Mouse (Mus musculus) adrenal gland (tissue): ENCODE data around the gene Lrch1.

ENCODE experiments used
- intact Hi-C: fragments of 180-260 bp; cut with DNase I; formaldehyde crosslinking; loops from one replicate; pipeline ENCODE4 v1.15.1; 2025

The Lrch1 gene

GRCm38 (mm10) chr14:74820180-74820813 is 127.4 kb downstream of the Lrch1 start:
- intact Hi-C loops = no loop called here

GRCm38 (mm10) chr14:74816705-74817104 is 131.0 kb downstream of the Lrch1 start:
- intact Hi-C loops = no loop called here

DNA sequence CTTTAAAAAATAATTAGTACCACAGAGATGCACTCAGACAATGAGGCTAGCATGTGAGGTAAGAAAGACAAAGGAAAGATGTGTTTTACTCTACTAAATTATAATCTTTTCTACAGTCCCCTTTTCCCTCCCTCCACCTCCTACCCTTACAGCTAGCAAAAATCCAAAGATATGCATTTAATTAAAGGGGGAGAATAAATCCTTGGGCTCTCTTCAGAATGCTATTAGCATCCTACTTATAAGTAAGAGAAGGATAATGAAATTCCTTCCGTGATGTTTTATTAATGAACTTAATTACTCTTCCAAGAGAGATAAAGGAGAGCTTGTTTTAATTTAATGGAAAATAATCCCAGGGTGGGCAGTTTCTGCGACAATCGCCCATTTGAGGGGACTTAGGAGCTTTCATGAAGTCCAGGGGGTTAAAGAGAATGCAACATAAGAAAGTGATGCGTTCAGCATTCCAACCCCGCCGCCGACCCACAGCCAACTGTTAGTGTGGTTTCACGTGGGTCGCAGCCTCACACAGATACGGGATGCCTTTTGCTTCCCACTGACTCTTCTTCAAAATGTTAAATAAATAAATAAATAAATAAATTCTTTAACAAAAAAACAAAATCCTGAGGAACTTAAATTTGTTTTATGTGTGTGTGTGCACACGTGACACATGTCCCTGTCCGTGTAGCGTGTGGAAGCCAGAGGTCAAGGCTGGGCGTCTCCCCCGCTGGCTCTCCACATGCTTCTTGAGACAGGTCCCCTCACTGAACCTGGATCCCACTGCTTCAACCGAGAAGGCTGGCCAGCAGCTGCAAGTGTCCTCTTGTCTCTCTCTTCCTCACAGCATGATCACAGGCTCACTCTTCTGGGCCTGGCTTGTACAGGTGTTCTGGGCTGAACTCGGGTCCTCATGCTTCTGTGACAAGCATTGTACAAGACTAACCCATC is 132.6 kb downstream of the Lrch1 start:
- intact Hi-C loops = no loop called here

- intact Hi-C loops = no loop called here
Observed at GRCm38 (mm10) chr14:74811617-74812016, 136.1 kb downstream of the Lrch1 start.

DNA sequence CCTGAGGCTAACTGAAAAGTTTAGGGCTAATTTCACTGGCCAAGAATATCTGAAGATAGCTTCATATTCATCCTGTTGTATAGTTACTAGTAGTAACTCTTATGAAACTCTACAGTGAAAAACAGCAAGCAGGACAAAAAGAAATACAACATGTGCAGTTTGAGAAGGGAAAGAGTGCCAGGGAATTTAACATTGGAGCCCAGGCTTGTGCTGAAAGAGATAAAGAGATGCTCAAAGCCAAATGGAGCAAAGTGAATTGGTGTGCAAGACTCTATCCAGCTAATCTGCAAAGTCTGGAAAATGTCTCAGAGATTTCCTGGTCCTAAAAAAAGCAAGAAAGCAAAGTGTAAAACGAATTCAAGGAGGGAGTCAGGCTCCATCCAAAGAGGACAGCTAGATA is 145.7 kb downstream of the Lrch1 start:
- intact Hi-C loops = no loop called here

- intact Hi-C loops = no loop called here
Observed at GRCm38 (mm10) chr14:74798063-74798890, 149.4 kb downstream of the Lrch1 start.

- intact Hi-C loops = no loop called here
Observed at GRCm38 (mm10) chr14:74797386-74798062, 150.2 kb downstream of the Lrch1 start.

GRCm38 (mm10) chr14:74794931-74795330 is 152.7 kb downstream of the Lrch1 start:
- intact Hi-C loops = no loop called here

DNA sequence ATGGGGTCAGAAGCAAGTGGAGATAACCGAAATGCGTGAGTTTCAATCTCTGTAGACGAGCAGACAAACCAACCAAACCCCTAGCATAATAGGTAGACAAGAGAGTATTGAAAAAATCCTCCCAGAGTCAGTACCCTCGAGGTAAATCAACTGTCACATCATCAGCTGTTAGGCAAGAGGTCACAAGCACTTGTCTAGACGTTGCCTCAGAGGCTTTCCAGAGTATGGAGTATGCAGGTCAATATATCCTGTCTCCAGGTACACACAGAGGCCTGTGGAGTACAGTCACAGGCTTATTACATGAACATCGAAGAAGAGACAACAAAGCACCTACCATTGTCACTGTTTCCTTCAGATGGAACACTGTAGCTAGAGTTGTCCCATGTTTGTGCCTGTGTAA is 154.9 kb downstream of the Lrch1 start:
- intact Hi-C loops = no loop called here

DNA sequence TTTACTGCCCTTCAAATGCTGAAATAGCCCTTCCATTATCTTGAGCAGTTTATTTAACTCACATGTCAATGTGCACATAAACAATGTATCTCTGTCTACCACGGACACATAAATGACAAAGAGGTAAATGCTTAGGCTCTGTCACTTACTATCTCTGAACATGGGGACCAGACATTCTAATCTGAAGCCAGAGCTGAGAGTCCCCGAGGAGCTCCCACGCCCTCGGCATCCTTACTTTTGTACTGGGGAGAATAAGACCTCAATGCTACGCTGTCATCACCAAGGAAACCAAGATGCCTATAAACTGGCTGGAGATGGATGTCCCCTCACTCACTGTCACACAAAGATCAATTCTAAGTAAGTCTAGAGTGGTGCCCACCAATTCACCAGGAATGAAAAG is 157.1 kb downstream of the Lrch1 start:
- intact Hi-C loops = no loop called here

GRCm38 (mm10) chr14:74788766-74789165 is 158.9 kb downstream of the Lrch1 start:
- intact Hi-C loops = no loop called here

DNA sequence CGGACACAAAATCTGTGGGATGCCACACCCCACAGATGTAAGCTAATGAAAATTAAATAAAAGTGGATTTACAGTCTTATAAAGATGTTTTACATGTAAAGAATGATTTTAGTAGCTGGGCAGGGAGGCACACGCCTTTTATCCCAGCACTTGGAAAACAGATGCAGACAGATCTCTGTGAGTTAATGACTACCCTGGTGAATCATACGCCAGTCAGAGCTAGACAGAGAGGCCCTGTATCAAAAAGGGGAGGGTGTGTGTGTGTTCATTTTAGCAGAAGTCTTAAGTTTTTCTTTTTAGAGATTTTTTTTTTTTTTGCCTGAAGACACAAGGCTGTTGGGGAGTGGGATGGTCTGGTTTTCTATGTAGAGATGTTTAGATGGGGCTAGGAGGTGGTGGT is 160.0 kb downstream of the Lrch1 start:
- intact Hi-C loops = no loop called here

- intact Hi-C loops = no loop called here
Observed at GRCm38 (mm10) chr14:74784243-74784934, 163.3 kb downstream of the Lrch1 start.

- intact Hi-C loops = no loop called here
Observed at GRCm38 (mm10) chr14:74774046-74774619, 173.5 kb downstream of the Lrch1 start.

DNA sequence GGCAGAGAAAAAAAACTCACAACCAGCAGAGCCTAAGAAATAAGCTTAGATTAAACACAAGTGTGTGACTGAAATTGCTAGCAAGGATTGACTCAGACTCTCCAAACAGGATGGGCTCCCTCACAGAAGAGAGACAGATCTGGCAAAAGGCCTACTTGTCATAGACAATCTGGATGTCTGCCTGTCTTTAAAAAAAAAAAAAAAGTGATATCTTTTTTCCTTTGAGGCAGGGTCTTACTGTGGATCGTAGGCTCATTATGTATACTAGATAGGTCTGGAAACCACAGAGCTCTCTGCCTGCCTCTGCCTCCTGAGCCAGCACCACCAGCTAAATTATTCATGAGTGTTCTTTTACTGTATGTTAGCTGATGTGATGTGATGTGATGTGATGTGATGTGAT is 179.8 kb downstream of the Lrch1 start:
- intact Hi-C loops = no loop called here

DNA sequence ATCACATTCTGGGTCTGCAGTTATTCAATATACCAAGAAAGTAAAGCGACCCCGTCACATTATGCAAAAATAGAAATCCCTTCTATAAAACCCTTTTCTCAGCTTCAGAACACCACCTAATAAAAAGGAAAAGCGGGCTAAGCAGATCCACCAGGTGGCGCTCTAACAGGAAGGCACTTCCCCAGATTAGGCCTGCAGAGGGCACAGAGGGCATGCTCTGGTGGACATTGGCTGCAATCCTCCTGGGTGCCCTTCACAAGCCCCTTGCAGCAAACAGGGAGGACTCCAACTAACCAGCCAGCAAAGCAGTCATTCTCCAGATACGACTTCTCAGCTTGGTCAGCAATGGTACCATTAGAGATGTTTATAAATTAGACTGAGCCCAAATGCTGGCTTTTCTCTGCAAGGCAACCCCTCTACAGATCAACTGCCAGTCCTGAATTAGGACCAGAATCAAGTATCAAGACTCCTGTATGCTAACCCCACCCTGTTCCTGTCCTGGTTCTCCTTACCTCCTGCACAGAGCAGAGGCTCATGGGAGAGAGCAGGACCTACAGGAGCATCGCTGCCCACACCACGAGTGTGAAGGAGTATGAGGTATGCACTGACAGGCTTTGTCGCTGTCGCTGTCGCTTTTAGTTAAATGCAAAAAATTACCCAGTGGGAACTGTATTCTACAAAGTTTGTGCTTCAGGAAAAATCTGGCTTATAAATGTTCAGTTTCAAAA is 183.3 kb downstream of the Lrch1 start:
- intact Hi-C loops = loop anchor here (1.0 to 2.0 kb wide), 2 partner anchors 184 to 226 kb away; no protein-coding TSS in a partner anchor

DNA sequence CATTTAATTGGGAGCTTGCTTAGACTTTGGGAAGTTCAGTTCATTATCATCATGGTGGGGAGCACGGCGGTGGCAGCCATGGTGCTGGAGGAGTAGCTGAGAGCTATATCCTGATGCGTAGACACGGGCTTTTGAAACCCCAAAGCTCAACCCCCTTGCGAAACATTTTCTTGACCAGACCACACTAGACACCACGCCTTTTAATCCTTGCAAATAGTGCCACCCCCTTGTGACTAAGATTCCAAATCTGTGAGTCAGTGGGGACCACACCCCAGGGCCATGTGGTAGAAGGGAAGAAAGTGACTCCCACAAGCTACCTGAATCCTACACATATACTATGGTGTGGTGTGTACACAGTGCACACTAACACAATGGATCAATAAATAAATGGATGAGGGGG is 210.8 kb downstream of the Lrch1 start:
- intact Hi-C loops = no loop called here

DNA sequence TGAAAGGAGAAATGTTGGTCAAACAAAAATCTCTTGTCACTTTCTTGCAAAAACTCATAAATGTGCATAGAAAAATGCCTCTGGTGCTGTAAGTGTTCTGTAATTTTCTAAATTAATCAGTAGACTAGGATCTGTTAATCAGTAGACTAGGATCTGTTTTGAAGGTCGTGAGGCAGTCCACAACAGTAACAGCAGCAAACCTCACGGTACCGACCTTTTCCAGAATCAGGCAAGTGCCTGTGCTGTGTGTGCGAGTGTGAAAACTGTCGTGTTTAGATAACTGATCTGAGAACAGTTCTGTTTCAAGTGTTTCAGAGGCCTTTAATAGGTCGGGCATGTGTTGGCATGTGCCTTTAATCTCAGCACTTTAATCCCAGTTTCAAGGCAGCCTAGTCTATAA is 212.2 kb downstream of the Lrch1 start:
- intact Hi-C loops = no loop called here

DNA sequence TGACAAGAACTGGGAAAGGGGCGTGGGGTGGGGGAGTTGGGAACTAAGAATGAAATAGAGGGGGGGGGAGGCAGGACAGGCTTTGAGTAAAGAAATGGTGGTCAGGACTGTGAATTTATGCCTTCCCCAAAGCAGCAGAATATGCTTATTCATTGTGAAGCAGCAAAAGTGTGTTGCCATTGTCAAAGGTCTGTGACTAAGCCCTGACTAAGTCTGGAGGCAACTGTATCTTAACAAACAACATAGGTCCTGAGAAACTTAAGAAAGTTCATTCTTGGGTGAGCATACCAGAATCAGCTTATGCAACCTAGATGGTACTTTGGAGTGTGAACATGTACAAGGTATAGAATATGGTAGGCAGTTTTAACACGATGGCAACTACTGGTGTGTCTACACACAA is 214.3 kb downstream of the Lrch1 start:
- intact Hi-C loops = no loop called here
